Mouse (Mus musculus) bone marrow, adult 2 months (tissue): ENCODE results near the gene Ssc4d.

Experiments
- CTCF ChIP-seq: fragments of 200-500 bp; IDR thresholded peaks from 2 replicates; pipeline ENCODE4 v1.5.1; 2011; ENCODE audit warnings: low read length, control low read depth; ENCODE audit not compliant: control insufficient read depth, insufficient read depth
- POLR2A ChIP-seq: fragments of 200-500 bp; IDR thresholded peaks from 2 replicates; pipeline ENCODE4 v1.6.1; 2011; ENCODE audit warnings: low read depth, mild to moderate bottlenecking, control low read depth, low read length, borderline replicate concordance; ENCODE audit not compliant: control insufficient read depth

- TF ChIP-seq CTCF (no peak), POLR2A (no peak)
These were observed 26.9 kb upstream of the Ssc4d start for GRCm38 (mm10) chr5:136001222-136001621.
